Mouse (Mus musculus) neural tube, embryonic 13.5 days (tissue): ENCODE results near the gene Rasl10b. TPM values are rescaled to one million over a fixed set of nuclear protein-coding genes. Genes with fewer than 3 reads are reported as not detected.
A peak's percentile ranks its signal among the peaks of the same experiment; 100 is the strongest.

Experiments
- ATAC-seq: fragments of 200-750 bp; cut with Nextera tagmentation; 2 replicates; pipeline ENCODE4 v1.8.0; 2017; ENCODE audit warnings: low read depth, mild to moderate bottlenecking, moderate TSS enrichment, moderate library complexity
- H3K27ac ChIP-seq: fragments of 300-500 bp; sonication (generic); replicated peaks from 2 replicates; pipeline ENCODE4 v1.5.1; 2015; ENCODE audit warnings: moderate library complexity, mild to moderate bottlenecking, inconsistent platforms
- H3K27me3 ChIP-seq: fragments of 300-500 bp; sonication (generic); 2 replicates; pipeline ENCODE4 v1.6.1; 2015; ENCODE audit warnings: mild to moderate bottlenecking, inconsistent platforms
- H3K36me3 ChIP-seq: fragments of 300-500 bp; sonication (generic); 2 replicates; pipeline ENCODE4 v1.6.1; 2015; ENCODE audit warnings: mild to moderate bottlenecking, inconsistent platforms
- H3K4me1 ChIP-seq: fragments of 300-500 bp; sonication (generic); replicated peaks from 2 replicates; pipeline ENCODE4 v1.6.1; 2015; ENCODE audit warnings: inconsistent platforms
- H3K4me2 ChIP-seq: fragments of 300-500 bp; sonication (generic); 2 replicates; pipeline ENCODE4 v1.6.1; 2015; ENCODE audit warnings: inconsistent platforms, mild to moderate bottlenecking, moderate library complexity
- H3K4me3 ChIP-seq: fragments of 300-500 bp; sonication (generic); 2 replicates; pipeline ENCODE4 v1.5.1; 2015; ENCODE audit warnings: mild to moderate bottlenecking, inconsistent platforms
- H3K9ac ChIP-seq: fragments of 300-500 bp; sonication (generic); 2 replicates; pipeline ENCODE4 v1.6.1; 2015; ENCODE audit warnings: moderate library complexity, mild to moderate bottlenecking, inconsistent platforms
- H3K9me3 ChIP-seq: fragments of 300-500 bp; sonication (generic); 2 replicates; pipeline ENCODE4 v1.6.1; 2016; ENCODE audit warnings: inconsistent platforms
- WGBS: fragments of 180-500 bp; shearing (Covaris S2); methylation state at CpG from one replicate; pipeline ENCODE4 v1.1.7; 2015; 5-methylcytosine and 5-hydroxymethylcytosine counted together
- polyA plus RNA-seq: library from polyadenylated mRNA; unstranded; fragments of >200 nt; fragmentation: Nextera tagmentation; extraction: Ambion mirVana; gene quantifications from 2 replicates; pipeline ENCODE4 v1.2.1, GENCODE M21; 2015

Rasl10b gene
- polyA plus RNA-seq, 1 experiment from 2014 or later = 24.2 TPM

- WGBS = 34% methylated on average over 11 of the region's 11 CpGs
- Histone ChIP-seq H3K36me3 (no peaks in the 10 kb centered on the region), H3K4me2 (peak overlapping the region; percentile 84), H3K9ac (peak overlapping the region; percentile 73), H3K27me3 (peaks cover 48% of the 10 kb centered on the region), H3K4me1 (peaks cover 14% of the 10 kb centered on the region), H3K9me3 (no peaks in the 10 kb centered on the region), H3K27ac (no peak overlapping the region), H3K4me3 (peak overlapping the region; percentile 58)
- ATAC-seq = no peak
Observed at GRCm38 (mm10) chr11:83439426-83440060, 30.6 kb downstream of the Rasl10b start.

- Histone ChIP-seq H3K4me3 (peak overlapping the region; percentile 58), H3K4me1 (peaks cover 18% of the 10 kb centered on the region), H3K36me3 (no peaks in the 10 kb centered on the region), H3K27me3 (peaks cover 56% of the 10 kb centered on the region), H3K9me3 (no peaks in the 10 kb centered on the region), H3K9ac (peak overlapping the region; percentile 73), H3K27ac (no peak overlapping the region), H3K4me2 (peak overlapping the region; percentile 84)
- peak; percentile 95 for ATAC-seq
- WGBS = under 1% methylated on average over 63 of the region's 75 CpGs
Observed at GRCm38 (mm10) chr11:83440081-83441064, 31.4 kb downstream of the Rasl10b start.

GRCm38 (mm10) chr11:83441235-83441634, 32.3 kb downstream of the Rasl10b start:
- Histone ChIP-seq H3K4me1 (peaks cover 18% of the 10 kb centered on the region), H3K4me2 (peak overlapping the region; percentile 84; the same call in 1 of the 2 replicates), H3K27me3 (peaks cover 64% of the 10 kb centered on the region), H3K9me3 (no peaks in the 10 kb centered on the region), H3K27ac (no peak overlapping the region), H3K9ac (no peak overlapping the region), H3K4me3 (no peak overlapping the region), H3K36me3 (no peaks in the 10 kb centered on the region)
- WGBS = 39% methylated on average over 7 of the region's 7 CpGs
- ATAC-seq = no peak

- no peaks in the 10 kb centered on the region for H3K9me3 ChIP-seq
- H3K27me3 ChIP-seq = peaks cover 70% of the 10 kb centered on the region
- peak overlapping the region; percentile 17 for H3K4me3 ChIP-seq
- no peak overlapping the region for H3K27ac ChIP-seq
- 12% methylated on average over 29 of the region's 29 CpGs for WGBS
- ATAC-seq = peak; percentile 17; the same call in 1 of the 2 replicates
- peak overlapping the region; percentile 51 for H3K4me2 ChIP-seq
- H3K4me1 ChIP-seq = peaks cover 23% of the 10 kb centered on the region
- peak overlapping the region; percentile 34; the same call in 1 of the 2 replicates for H3K9ac ChIP-seq
- H3K36me3 ChIP-seq = no peaks in the 10 kb centered on the region
Observed at GRCm38 (mm10) chr11:83442596-83443267, 33.8 kb downstream of the Rasl10b start.

GRCm38 (mm10) chr11:83443824-83444223, 34.9 kb downstream of the Rasl10b start:
- ATAC-seq = no peak
- no peaks in the 10 kb centered on the region for H3K9me3 ChIP-seq
- no peak overlapping the region for H3K4me2 ChIP-seq
- peaks cover 65% of the 10 kb centered on the region for H3K27me3 ChIP-seq
- H3K4me3 ChIP-seq = no peak overlapping the region
- peaks cover 34% of the 10 kb centered on the region for H3K4me1 ChIP-seq
- H3K27ac ChIP-seq = no peak overlapping the region
- 6% methylated on average over 7 of the region's 7 CpGs for WGBS
- no peak overlapping the region for H3K9ac ChIP-seq
- no peaks in the 10 kb centered on the region for H3K36me3 ChIP-seq

GRCm38 (mm10) chr11:83445001-83445400, 36.1 kb downstream of the Rasl10b start:
- Histone ChIP-seq H3K4me3 (peak overlapping the region; percentile 17), H3K4me2 (peak overlapping the region; percentile 39), H3K9me3 (no peaks in the 10 kb centered on the region), H3K27ac (no peak overlapping the region), H3K27me3 (peaks cover 59% of the 10 kb centered on the region), H3K9ac (no peak overlapping the region), H3K36me3 (no peaks in the 10 kb centered on the region), H3K4me1 (peaks cover 41% of the 10 kb centered on the region)
- ATAC-seq = no peak
- WGBS = 27% methylated on average over 19 of the region's 19 CpGs

- no peak for ATAC-seq
- H3K27me3 ChIP-seq = peaks cover 41% of the 10 kb centered on the region
- H3K4me1 ChIP-seq = peaks cover 32% of the 10 kb centered on the region
- no peaks in the 10 kb centered on the region for H3K36me3 ChIP-seq
- H3K27ac ChIP-seq = no peak overlapping the region
- 71% methylated on average over 10 of the region's 10 CpGs for WGBS
- H3K4me2 ChIP-seq = no peak overlapping the region
- no peak overlapping the region for H3K4me3 ChIP-seq
- H3K9ac ChIP-seq = no peak overlapping the region
- no peaks in the 10 kb centered on the region for H3K9me3 ChIP-seq
Observed at GRCm38 (mm10) chr11:83447612-83448011, 38.7 kb downstream of the Rasl10b start.

- ATAC-seq = 0 out of 2 replicates have a peak, but pooled peaks have one; percentile 36
- H3K27ac ChIP-seq = peak overlapping the region; percentile 56
- H3K4me1 ChIP-seq = peaks cover 29% of the 10 kb centered on the region
- H3K4me3 ChIP-seq = no peak overlapping the region
- H3K9ac ChIP-seq = no peak overlapping the region
- no peaks in the 10 kb centered on the region for H3K9me3 ChIP-seq
- WGBS = 45% methylated on average over 16 of the region's 16 CpGs
- peaks cover 35% of the 10 kb centered on the region for H3K27me3 ChIP-seq
- H3K4me2 ChIP-seq = no peak overlapping the region
- no peaks in the 10 kb centered on the region for H3K36me3 ChIP-seq
Observed at GRCm38 (mm10) chr11:83448021-83448926, 39.3 kb downstream of the Rasl10b start.

GRCm38 (mm10) chr11:83448927-83449236, 39.9 kb downstream of the Rasl10b start:
- Histone ChIP-seq H3K9me3 (no peaks in the 10 kb centered on the region), H3K27ac (peak overlapping the region; percentile 61; the same call in 1 of the 2 replicates), H3K27me3 (peaks cover 29% of the 10 kb centered on the region), H3K4me2 (no peak overlapping the region), H3K36me3 (no peaks in the 10 kb centered on the region), H3K4me3 (no peak overlapping the region), H3K4me1 (peaks cover 29% of the 10 kb centered on the region), H3K9ac (no peak overlapping the region)
- ATAC-seq = no peak; the same call in 1 of the 2 replicates

- Histone ChIP-seq H3K9ac (no peak overlapping the region), H3K4me2 (no peak overlapping the region), H3K4me3 (no peak overlapping the region), H3K27me3 (peaks cover 25% of the 10 kb centered on the region), H3K36me3 (no peaks in the 10 kb centered on the region), H3K27ac (peak overlapping the region; percentile 61; the same call in 1 of the 2 replicates), H3K9me3 (no peaks in the 10 kb centered on the region), H3K4me1 (peaks cover 29% of the 10 kb centered on the region)
- 52% methylated on average over 4 of the region's 4 CpGs for WGBS
- ATAC-seq = no peak
Observed at GRCm38 (mm10) chr11:83449298-83449697, 40.4 kb downstream of the Rasl10b start.

GRCm38 (mm10) chr11:83450550-83450949, 41.6 kb downstream of the Rasl10b start:
- H3K27me3 ChIP-seq = peaks cover 13% of the 10 kb centered on the region
- ATAC-seq = no peak
- 49% methylated on average over 1 of the region's 1 CpGs for WGBS

More at GRCm38 (mm10) chr11:83450550-83450949, 41.6 kb downstream of the Rasl10b start:
- Histone ChIP-seq H3K9ac (no peak overlapping the region), H3K27ac (no peak overlapping the region), H3K36me3 (no peaks in the 10 kb centered on the region), H3K4me2 (no peak overlapping the region), H3K9me3 (no peaks in the 10 kb centered on the region), H3K4me1 (peaks cover 24% of the 10 kb centered on the region), H3K4me3 (no peak overlapping the region)
